Mouse (Mus musculus) liver, postnatal 0 days (tissue): ENCODE measurements around the gene Gm12355. TPM values are rescaled to one million over a fixed set of nuclear protein-coding genes. Genes with fewer than 3 reads are reported as not detected.
A peak's percentile ranks its signal among the peaks of the same experiment; 100 is the strongest.

ENCODE experiments used
- ATAC-seq: fragments of 200-750 bp; cut with Nextera tagmentation; 2 replicates; pipeline ENCODE4 v1.8.0; 2017; ENCODE audit warnings: mild to moderate bottlenecking, moderate library complexity
- DNase-seq: peaks from one replicate; pipeline ENCODE4 v3.0.0-alpha.2; 2016
- H3K27ac ChIP-seq: fragments of 300-500 bp; sonication (generic); 2 replicates; pipeline ENCODE4 v1.5.1; 2014; ENCODE audit warnings: antibody characterized with exemption, moderate library complexity, mild to moderate bottlenecking, low read depth
- H3K27me3 ChIP-seq: fragments of 300-500 bp; sonication (generic); 2 replicates; pipeline ENCODE4 v1.6.1; 2014; ENCODE audit warnings: low read length, control low read depth, mixed read lengths; ENCODE audit not compliant: insufficient read depth
- H3K36me3 ChIP-seq: fragments of 300-500 bp; sonication (generic); replicated peaks from 2 replicates; pipeline ENCODE4 v1.6.1; 2014; ENCODE audit warnings: mild to moderate bottlenecking, control low read depth, low read length, moderate library complexity, mixed read lengths; ENCODE audit not compliant: insufficient read depth
- H3K4me1 ChIP-seq: fragments of 300-500 bp; sonication (generic); 2 replicates; pipeline ENCODE4 v1.6.1; 2014; ENCODE audit warnings: antibody characterized with exemption, mild to moderate bottlenecking, control low read depth; ENCODE audit not compliant: insufficient read depth
- H3K4me2 ChIP-seq: fragments of 300-500 bp; sonication (generic); 2 replicates; pipeline ENCODE4 v1.6.1; 2014; ENCODE audit warnings: low read depth, mild to moderate bottlenecking, low read length, moderate library complexity, mixed read lengths
- H3K4me3 ChIP-seq: fragments of 300-500 bp; sonication (generic); 2 replicates; pipeline ENCODE4 v1.5.1; 2014; ENCODE audit warnings: low read depth, low read length
- H3K9ac ChIP-seq: fragments of 300-500 bp; sonication (generic); replicated peaks from 2 replicates; pipeline ENCODE4 v1.6.1; 2014; ENCODE audit warnings: mild to moderate bottlenecking, moderate library complexity
- H3K9me3 ChIP-seq: fragments of 300-500 bp; sonication (generic); 2 replicates; pipeline ENCODE4 v1.6.1; 2016; ENCODE audit warnings: mild to moderate bottlenecking, control low read depth, low read length, mixed read lengths
- CTCF ChIP-seq: sonication (generic); IDR thresholded peaks from 2 replicates; pipeline ENCODE4 v1.5.1; 2016; ENCODE audit warnings: antibody characterized with exemption, low read depth
- EP300 ChIP-seq: IDR thresholded peaks from 2 replicates; pipeline ENCODE4 v1.6.1; 2016; ENCODE audit warnings: antibody characterized with exemption, low read depth, mild to moderate bottlenecking
- WGBS: fragments of 180-500 bp; shearing (Covaris S2); extraction: QIAGEN DNeasy Blood & Tissue Kit; methylation state at CpG from one replicate; pipeline ENCODE4 v1.1.7; 2014; ENCODE audit not compliant: insufficient replicate concordance; 5-methylcytosine and 5-hydroxymethylcytosine counted together
- polyA plus RNA-seq: library from polyadenylated mRNA; unstranded; fragments of >200 nt; fragmentation: Nextera tagmentation; extraction: Ambion mirVana; gene quantifications from 2 replicates; pipeline ENCODE4 v1.2.1, GENCODE M21; 2015

Gene Gm12355
- polyA plus RNA-seq, 1 experiment from 2014 or later = 0.39 TPM

DNA sequence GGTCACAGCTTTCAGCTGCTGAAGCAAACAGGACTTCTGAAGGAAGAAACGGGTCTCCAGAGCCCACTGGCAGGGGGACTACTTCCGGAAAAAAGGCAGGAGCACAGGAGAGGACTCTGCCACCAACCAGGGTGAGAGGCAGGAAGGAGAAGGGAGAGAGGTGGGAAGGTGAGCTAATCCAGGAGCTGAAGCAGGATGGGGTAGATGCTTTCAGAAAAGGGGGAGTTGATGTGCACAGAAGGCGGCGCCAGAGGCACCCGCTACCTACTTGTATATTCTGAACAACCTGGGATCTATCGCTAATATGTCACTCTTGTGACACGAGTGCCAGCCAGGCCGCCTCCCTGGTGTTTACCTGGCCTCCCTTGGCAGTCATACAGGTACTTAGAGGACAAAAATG lies 27.5 kb downstream of the Gm12355 start, which contains the start of gene Lrrc3c:
Lrrc3c (plus strand) TSS at position 301 of the 400 bp plus-strand sequence.
- ATAC-seq (no peak), DNase-seq (no peak)
- H3K27ac ChIP-seq = no peak within 1 kb of the TSS
- no peaks in the 10 kb centered on the region for H3K36me3 ChIP-seq
- TF ChIP-seq EP300 (no peak), CTCF (no peak)
- H3K27me3 ChIP-seq = peaks cover 43% of the 10 kb centered on the region
- no peak within 1 kb of the TSS for H3K4me3 ChIP-seq
- no peak within 1 kb of the TSS for H3K4me2 ChIP-seq
- WGBS = 76% methylated on average over 8 of the region's 8 CpGs
- H3K9me3 ChIP-seq = no peaks in the 10 kb centered on the region
- H3K4me1 ChIP-seq = peaks cover 7% of the 10 kb centered on the region; the same call in 1 of the 2 replicates
- H3K9ac ChIP-seq = no peak within 1 kb of the TSS

DNA sequence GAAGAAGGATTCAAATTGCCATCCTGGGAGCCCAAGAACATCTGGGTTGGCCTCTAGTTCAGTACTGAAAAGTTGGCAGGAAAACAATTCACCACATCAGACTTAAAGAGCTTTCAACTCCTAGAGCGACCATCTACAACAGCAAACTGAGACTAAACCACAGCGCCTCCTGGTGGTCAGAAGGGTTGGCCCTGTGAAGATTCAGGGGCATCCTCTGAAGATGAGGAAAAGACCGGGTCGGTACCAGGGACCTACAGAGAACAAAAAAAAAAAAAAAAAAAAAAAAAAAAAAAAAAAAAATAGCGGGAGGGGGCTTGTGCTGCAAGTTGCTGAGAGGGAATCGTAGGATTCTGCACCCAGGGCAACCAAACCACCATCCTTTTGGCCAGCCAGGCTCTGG lies 28.1 kb downstream of the Gm12355 start:
- H3K4me3 ChIP-seq = no peak overlapping the region
- no peaks in the 10 kb centered on the region for H3K9me3 ChIP-seq
- peak; percentile 89 for DNase-seq
- H3K27me3 ChIP-seq = peaks cover 43% of the 10 kb centered on the region
- peak; percentile 68 for ATAC-seq
- H3K27ac ChIP-seq = no peak overlapping the region
- H3K4me2 ChIP-seq = no peak overlapping the region
- 27% methylated on average over 6 of the region's 6 CpGs for WGBS
- no peak overlapping the region for H3K9ac ChIP-seq
- peaks cover 7% of the 10 kb centered on the region; the same call in 1 of the 2 replicates for H3K4me1 ChIP-seq
- TF ChIP-seq CTCF (peak; percentile 92), EP300 (no peak)
- no peaks in the 10 kb centered on the region for H3K36me3 ChIP-seq

DNA sequence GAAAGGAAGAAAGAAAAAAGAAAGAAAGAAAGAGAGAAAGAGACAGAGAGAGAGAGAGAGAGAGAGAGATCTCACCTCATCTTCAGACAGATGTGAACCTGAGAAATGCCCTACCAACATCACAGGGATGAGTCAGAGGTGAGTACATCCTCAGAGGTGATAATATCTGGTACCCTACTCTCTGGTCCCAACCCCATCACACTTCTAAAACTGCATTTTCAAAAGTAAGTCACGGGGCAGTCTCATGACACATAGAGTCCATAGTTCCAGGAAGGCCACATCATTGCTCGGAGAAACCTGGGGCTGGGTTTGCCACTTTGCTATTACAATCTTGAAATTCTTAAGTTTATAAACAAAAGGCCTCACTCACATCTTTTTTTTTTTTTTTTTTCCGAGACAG lies 29.5 kb downstream of the Gm12355 start:
- Histone ChIP-seq H3K36me3 (no peaks in the 10 kb centered on the region), H3K4me1 (peaks cover 2% of the 10 kb centered on the region; the same call in 1 of the 2 replicates), H3K4me2 (no peak overlapping the region), H3K4me3 (no peak overlapping the region), H3K27ac (no peak overlapping the region), H3K27me3 (peaks cover 30% of the 10 kb centered on the region), H3K9me3 (no peaks in the 10 kb centered on the region), H3K9ac (no peak overlapping the region)
- DNase-seq = no peak
- 71% methylated on average over 3 of the region's 3 CpGs for WGBS
- no peak for TF ChIP-seq EP300
- no peak for TF ChIP-seq CTCF
- no peak for ATAC-seq

DNA sequence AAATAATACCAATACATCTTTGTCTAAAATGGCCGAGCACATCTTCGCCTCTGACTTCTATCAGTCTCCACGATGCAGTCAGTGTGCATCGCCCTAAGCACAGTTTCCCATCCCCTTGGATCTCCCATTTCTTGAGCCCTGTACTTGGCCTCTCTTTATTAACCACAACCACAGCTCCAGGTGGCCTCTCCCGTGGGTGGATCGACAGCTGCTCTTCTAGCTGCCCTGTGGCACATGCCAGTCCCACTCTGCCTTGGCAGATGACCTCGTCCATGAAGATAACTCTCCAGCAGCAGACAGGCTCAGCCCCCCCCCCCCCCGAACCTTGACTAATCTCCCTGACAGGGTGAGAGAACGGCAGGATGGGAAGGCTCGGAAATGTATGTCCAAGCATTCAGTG lies 30.0 kb downstream of the Gm12355 start:
- WGBS = 56% methylated on average over 10 of the region's 10 CpGs
- DNase-seq (no peak), ATAC-seq (no peak)
- Histone ChIP-seq H3K36me3 (no peaks in the 10 kb centered on the region), H3K9ac (no peak overlapping the region), H3K4me1 (peaks cover 2% of the 10 kb centered on the region; the same call in 1 of the 2 replicates), H3K4me2 (no peak overlapping the region), H3K27me3 (peaks cover 25% of the 10 kb centered on the region), H3K4me3 (no peak overlapping the region), H3K9me3 (no peaks in the 10 kb centered on the region), H3K27ac (no peak overlapping the region)
- TF ChIP-seq EP300 (no peak), CTCF (no peak)

DNA sequence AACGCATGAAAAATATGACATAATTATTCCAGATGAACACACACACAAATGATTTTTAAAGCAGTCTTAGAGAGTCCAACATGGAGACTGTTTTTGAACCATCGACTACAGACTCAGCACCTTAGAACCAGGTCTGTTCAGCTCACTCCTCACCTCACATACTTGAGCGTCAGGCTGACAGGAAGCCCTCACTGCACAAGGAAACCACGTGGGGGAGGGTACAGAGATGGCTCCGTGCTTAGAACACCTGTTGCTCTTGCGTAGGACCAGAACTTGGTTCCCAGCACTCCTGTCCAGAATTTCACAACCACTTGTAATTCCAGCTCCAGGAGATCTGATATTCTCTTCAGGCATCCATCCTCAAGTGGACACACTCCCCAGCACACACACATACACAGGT lies 30.4 kb downstream of the Gm12355 start:
- Histone ChIP-seq H3K4me1 (peaks cover 2% of the 10 kb centered on the region; the same call in 1 of the 2 replicates), H3K27me3 (peaks cover 21% of the 10 kb centered on the region), H3K9ac (no peak overlapping the region), H3K36me3 (no peaks in the 10 kb centered on the region), H3K4me3 (no peak overlapping the region), H3K27ac (no peak overlapping the region), H3K4me2 (no peak overlapping the region), H3K9me3 (no peaks in the 10 kb centered on the region)
- TF ChIP-seq CTCF (no peak), EP300 (no peak)
- no peak for DNase-seq
- WGBS = 60% methylated on average over 6 of the region's 6 CpGs
- ATAC-seq = no peak

DNA sequence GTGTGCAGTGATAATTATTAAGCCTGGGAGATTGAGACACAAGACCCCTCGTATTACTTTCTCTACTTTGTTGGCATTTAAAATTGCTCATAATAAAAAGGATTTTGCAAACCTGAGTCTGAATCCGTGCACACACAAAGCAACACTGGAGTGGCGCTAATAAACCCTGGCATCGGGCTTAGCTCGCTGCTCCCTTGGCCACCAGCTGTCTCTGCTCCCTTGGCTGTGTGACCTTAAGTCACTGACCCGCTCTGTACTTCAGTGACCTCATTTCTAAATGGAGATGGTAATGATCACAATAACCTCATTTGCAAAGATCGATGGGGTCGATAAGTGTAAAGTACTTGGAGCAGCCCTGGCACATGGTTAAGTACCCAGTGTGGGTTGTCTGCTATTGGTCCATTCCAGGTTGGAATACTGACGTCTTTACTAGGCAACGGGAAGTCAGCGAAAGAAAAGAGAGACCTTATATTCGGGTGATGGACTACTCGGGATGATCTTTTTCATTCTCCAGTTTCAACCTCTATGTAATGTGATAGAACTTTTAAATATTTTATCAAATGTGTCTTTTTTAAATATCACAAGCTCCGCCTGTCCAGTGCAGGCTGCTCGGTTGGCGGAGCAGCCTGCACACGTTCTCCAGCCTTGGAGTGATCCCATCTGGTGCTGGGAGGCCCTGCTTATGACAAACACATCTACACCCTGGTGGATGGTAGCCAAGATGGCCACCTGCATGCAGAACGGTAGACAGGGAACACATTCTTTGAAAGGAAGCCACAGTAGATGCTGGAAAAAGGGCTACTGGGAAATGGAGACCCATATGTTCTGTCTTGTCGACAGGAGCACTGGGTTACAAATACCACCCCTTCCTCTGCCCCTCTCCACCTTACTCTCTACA lies 34.7 kb downstream of the Gm12355 start:
- 78% methylated on average over 19 of the region's 19 CpGs for WGBS
- Histone ChIP-seq H3K9me3 (no peaks in the 10 kb centered on the region), H3K36me3 (no peaks in the 10 kb centered on the region), H3K9ac (no peak overlapping the region), H3K4me3 (no peak overlapping the region), H3K27ac (no peak overlapping the region), H3K27me3 (no peaks in the 10 kb centered on the region), H3K4me2 (no peak overlapping the region), H3K4me1 (peaks cover 24% of the 10 kb centered on the region)
- TF ChIP-seq EP300 = no peak
- no peak for TF ChIP-seq CTCF
- DNase-seq = no peak
- no peak for ATAC-seq
